Mouse (Mus musculus): ENCODE measurements at regions not wholly inside any gene's neighbourhood (a gene's known extent, or its start where the extent isn't known, plus 50 kb on each side); places are given as distances from the start of the nearest gene placed in this dataset.

DNA sequence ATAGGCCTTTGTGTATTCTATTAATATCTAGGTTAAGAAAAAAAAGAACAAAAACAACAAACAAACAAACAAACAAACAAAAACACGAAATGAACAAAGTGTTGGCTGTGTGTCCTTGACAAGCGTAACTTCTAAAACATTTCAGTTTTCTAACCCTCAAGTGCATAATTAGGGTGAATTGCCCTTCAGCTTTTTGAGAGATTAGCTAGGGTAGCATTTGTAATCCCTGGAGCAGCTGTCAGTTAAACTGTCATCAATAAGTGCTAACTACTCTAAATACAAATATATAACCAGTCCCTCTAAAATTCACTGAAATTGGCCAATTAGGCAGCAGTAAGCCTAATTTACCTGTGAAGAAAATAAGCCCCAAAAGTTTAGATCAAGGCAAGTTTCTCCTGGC, 467.6 kb downstream of the Gabrg2 start:
- H3K9ac ChIP-seq (ENCODE audit: low read length): no peak overlapping the region
- no peaks in the 10 kb centered on the region for H3K36me3 ChIP-seq (ENCODE audit: control insufficient read depth, insufficient read depth, low read length)
- 75% methylated on average over 2 of the region's 2 CpGs for WGBS
- no peak overlapping the region for H3K4me3 ChIP-seq (ENCODE audit: low read depth, low read length)
- TF ChIP-seq EP300 (optimal IDR thresholded peaks at IDR 0.05): no peak
- no peak for TF ChIP-seq CTCF (IDR thresholded peaks at IDR 0.05; ENCODE audit: low read depth)
- no peak for DNase-seq (ENCODE audit: low spot score)
- H3K4me2 ChIP-seq (replicated peaks; ENCODE audit: low read depth): no peak overlapping the region
- no peaks in the 10 kb centered on the region for H3K9me3 ChIP-seq (ENCODE audit: control insufficient read depth, low read length)
- no peak overlapping the region for H3K27ac ChIP-seq (replicated peaks)
- no peak for ATAC-seq (ENCODE audit: low FRiP score, low TSS enrichment)
- H3K27me3 ChIP-seq (ENCODE audit: control insufficient read depth, insufficient read depth, low read length): no peaks in the 10 kb centered on the region
- H3K4me1 ChIP-seq (replicated peaks; ENCODE audit: control insufficient read depth, insufficient read depth): no peaks in the 10 kb centered on the region

- no peaks in the 10 kb centered on the region for H3K4me1 ChIP-seq (replicated peaks; ENCODE audit: control insufficient read depth, insufficient read depth)
- TF ChIP-seq EP300 (optimal IDR thresholded peaks at IDR 0.05) (no peak), CTCF (IDR thresholded peaks at IDR 0.05; ENCODE audit: low read depth) (no peak)
- no peaks in the 10 kb centered on the region for H3K36me3 ChIP-seq (ENCODE audit: control insufficient read depth, insufficient read depth, low read length)
- ATAC-seq (ENCODE audit: low FRiP score, low TSS enrichment) (no peak), DNase-seq (ENCODE audit: low spot score) (no peak)
- H3K4me2 ChIP-seq (replicated peaks; ENCODE audit: low read depth): no peak overlapping the region
- no peak overlapping the region for H3K4me3 ChIP-seq (ENCODE audit: low read depth, low read length)
- H3K9me3 ChIP-seq (ENCODE audit: control insufficient read depth, low read length): no peaks in the 10 kb centered on the region
- WGBS: 70% methylated on average over 7 of the region's 7 CpGs
- no peaks in the 10 kb centered on the region for H3K27me3 ChIP-seq (ENCODE audit: control insufficient read depth, insufficient read depth, low read length)
- no peak overlapping the region for H3K9ac ChIP-seq (ENCODE audit: low read length)
- H3K27ac ChIP-seq (replicated peaks): no peak overlapping the region
These were observed 468.4 kb downstream of the Gabrg2 start for GRCm38 (mm10) chr11:41531971-41532896.

GRCm38 (mm10) chr11:41524979-41525378, 475.7 kb downstream of the Gabrg2 start:
- no peak overlapping the region for H3K9ac ChIP-seq (ENCODE audit: low read length)

GRCm38 (mm10) chr11:41493277-41493676, 507.4 kb downstream of the Gabrg2 start:
- ATAC-seq (ENCODE audit: low FRiP score, low TSS enrichment): no peak
- no peak for DNase-seq (ENCODE audit: low spot score)
- Histone ChIP-seq H3K27me3 (ENCODE audit: control insufficient read depth, insufficient read depth, low read length) (no peaks in the 10 kb centered on the region), H3K4me3 (ENCODE audit: low read depth, low read length) (no peak overlapping the region), H3K4me2 (replicated peaks; ENCODE audit: low read depth) (no peak overlapping the region), H3K36me3 (ENCODE audit: control insufficient read depth, insufficient read depth, low read length) (no peaks in the 10 kb centered on the region), H3K4me1 (replicated peaks; ENCODE audit: control insufficient read depth, insufficient read depth) (no peaks in the 10 kb centered on the region), H3K9me3 (ENCODE audit: control insufficient read depth, low read length) (no peaks in the 10 kb centered on the region), H3K27ac (replicated peaks) (no peak overlapping the region), H3K9ac (ENCODE audit: low read length) (no peak overlapping the region)
- WGBS: 68% methylated on average over 7 of the region's 7 CpGs
- no peak for TF ChIP-seq CTCF (IDR thresholded peaks at IDR 0.05; ENCODE audit: low read depth)
- no peak for TF ChIP-seq EP300 (optimal IDR thresholded peaks at IDR 0.05)

More at GRCm38 (mm10) chr11:41524979-41525378, 475.7 kb downstream of the Gabrg2 start:
- Histone ChIP-seq H3K4me3 (ENCODE audit: low read depth, low read length) (no peak overlapping the region), H3K36me3 (ENCODE audit: control insufficient read depth, insufficient read depth, low read length) (no peaks in the 10 kb centered on the region), H3K4me2 (replicated peaks; ENCODE audit: low read depth) (no peak overlapping the region), H3K27ac (replicated peaks) (no peak overlapping the region), H3K27me3 (ENCODE audit: control insufficient read depth, insufficient read depth, low read length) (no peaks in the 10 kb centered on the region), H3K4me1 (replicated peaks; ENCODE audit: control insufficient read depth, insufficient read depth) (no peaks in the 10 kb centered on the region), H3K9me3 (ENCODE audit: control insufficient read depth, low read length) (no peaks in the 10 kb centered on the region)
- TF ChIP-seq CTCF (IDR thresholded peaks at IDR 0.05; ENCODE audit: low read depth): no peak
- no peak for TF ChIP-seq EP300 (optimal IDR thresholded peaks at IDR 0.05)
- no peak for DNase-seq (ENCODE audit: low spot score)
- ATAC-seq (ENCODE audit: low FRiP score, low TSS enrichment): no peak
- 82% methylated on average over 5 of the region's 5 CpGs for WGBS

GRCm38 (mm10) chr11:41491966-41492365, 508.7 kb downstream of the Gabrg2 start:
- no peak for ATAC-seq (ENCODE audit: low FRiP score, low TSS enrichment)
- Histone ChIP-seq H3K9ac (ENCODE audit: low read length) (no peak overlapping the region), H3K4me3 (ENCODE audit: low read depth, low read length) (no peak overlapping the region), H3K27me3 (ENCODE audit: control insufficient read depth, insufficient read depth, low read length) (no peaks in the 10 kb centered on the region), H3K9me3 (ENCODE audit: control insufficient read depth, low read length) (no peaks in the 10 kb centered on the region), H3K36me3 (ENCODE audit: control insufficient read depth, insufficient read depth, low read length) (no peaks in the 10 kb centered on the region), H3K27ac (replicated peaks) (no peak overlapping the region), H3K4me2 (replicated peaks; ENCODE audit: low read depth) (no peak overlapping the region), H3K4me1 (replicated peaks; ENCODE audit: control insufficient read depth, insufficient read depth) (no peaks in the 10 kb centered on the region)
- no peak for DNase-seq (ENCODE audit: low spot score)
- 68% methylated on average over 5 of the region's 5 CpGs for WGBS
- TF ChIP-seq CTCF (IDR thresholded peaks at IDR 0.05; ENCODE audit: low read depth): no peak
- TF ChIP-seq EP300 (optimal IDR thresholded peaks at IDR 0.05): no peak

GRCm38 (mm10) chr11:41491279-41491678, 509.4 kb downstream of the Gabrg2 start:
- no peaks in the 10 kb centered on the region for H3K4me1 ChIP-seq (replicated peaks; ENCODE audit: control insufficient read depth, insufficient read depth)
- no peak overlapping the region for H3K4me2 ChIP-seq (replicated peaks; ENCODE audit: low read depth)
- TF ChIP-seq EP300 (optimal IDR thresholded peaks at IDR 0.05): no peak
- no peak for TF ChIP-seq CTCF (IDR thresholded peaks at IDR 0.05; ENCODE audit: low read depth)
- DNase-seq (ENCODE audit: low spot score) (no peak), ATAC-seq (ENCODE audit: low FRiP score, low TSS enrichment) (no peak)
- no peak overlapping the region for H3K27ac ChIP-seq (replicated peaks)
- H3K27me3 ChIP-seq (ENCODE audit: control insufficient read depth, insufficient read depth, low read length): no peaks in the 10 kb centered on the region
- H3K9me3 ChIP-seq (ENCODE audit: control insufficient read depth, low read length): no peaks in the 10 kb centered on the region
- H3K4me3 ChIP-seq (ENCODE audit: low read depth, low read length): no peak overlapping the region
- H3K36me3 ChIP-seq (ENCODE audit: control insufficient read depth, insufficient read depth, low read length): no peaks in the 10 kb centered on the region
- no peak overlapping the region for H3K9ac ChIP-seq (ENCODE audit: low read length)
- 88% methylated on average over 3 of the region's 3 CpGs for WGBS
